Mouse (Mus musculus) thymus, adult 18-20 months (tissue): ENCODE results near the gene Apopt1.
A peak's percentile ranks its signal among the peaks of the same experiment; 100 is the strongest.

Experiments used
- DNase-seq, 2 experiments: peaks; one replicate each; pipeline ENCODE4 v3.0.0; 2022; ENCODE audit warnings: mixed read lengths in 2 of 2

Gene Apopt1

GRCm38 (mm10) chr12:111713004-111713651 lies at the start of gene Apopt1, which contains the start of gene Bag5:
Gene Apopt1, plus strand, starts transcription at chr12:111713261.
Gene Bag5, minus strand, starts transcription at chr12:111713257.
- DNase-seq: peak; percentile 88

- no peak for DNase-seq
Measured at GRCm38 (mm10) chr12:111664144-111664634, 48.9 kb upstream of the Apopt1 start.

GRCm38 (mm10) chr12:111665041-111665880 lies 47.8 kb upstream of the Apopt1 start:
- no peak for DNase-seq

- no peak for DNase-seq
Measured at GRCm38 (mm10) chr12:111666380-111666779, 46.7 kb upstream of the Apopt1 start.

DNA sequence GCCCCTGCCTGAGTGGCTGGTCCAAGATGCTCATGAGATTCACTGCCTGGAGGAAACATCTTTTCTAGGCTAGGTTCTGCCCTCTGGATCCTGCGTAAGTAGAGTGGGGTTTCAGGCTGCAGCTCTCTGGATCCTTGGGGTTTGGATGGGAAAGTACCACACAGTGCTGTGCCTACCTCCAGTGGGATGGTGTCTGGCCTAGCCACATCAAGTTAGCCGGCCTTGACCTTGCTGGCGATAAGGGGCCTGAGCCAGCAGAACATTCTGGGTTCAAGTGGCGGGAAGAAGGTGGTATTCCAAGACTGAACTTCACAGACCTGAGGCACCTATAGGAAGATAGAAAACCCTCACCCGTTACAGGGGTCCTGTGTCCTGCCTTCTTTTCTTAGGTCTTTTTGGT lies 45.6 kb upstream of the Apopt1 start:
- no peak for DNase-seq

DNA sequence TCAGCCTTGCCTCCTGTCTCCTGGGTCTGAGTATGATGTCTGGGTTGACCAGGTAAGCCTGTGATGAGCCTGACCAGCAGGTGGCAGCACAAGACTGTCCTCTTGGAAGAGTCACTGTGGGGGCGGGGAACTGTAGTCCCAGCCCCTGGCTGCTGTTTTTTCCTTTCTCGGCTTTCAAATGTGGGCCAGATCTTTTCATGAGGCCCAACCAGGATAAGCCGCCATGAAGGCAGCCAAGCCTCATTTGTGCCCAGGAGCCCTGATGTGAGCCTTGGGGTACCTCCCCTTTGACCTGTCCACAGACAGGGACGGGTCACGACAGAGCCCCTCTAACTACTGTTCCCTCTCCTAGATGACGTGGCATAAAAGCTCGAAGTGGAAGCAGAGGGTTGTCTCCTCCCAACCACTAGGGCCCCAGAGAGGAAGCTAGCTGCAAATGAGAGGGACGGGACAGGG lies 44.6 kb upstream of the Apopt1 start:
- DNase-seq: peak; percentile 80 to 87

DNA sequence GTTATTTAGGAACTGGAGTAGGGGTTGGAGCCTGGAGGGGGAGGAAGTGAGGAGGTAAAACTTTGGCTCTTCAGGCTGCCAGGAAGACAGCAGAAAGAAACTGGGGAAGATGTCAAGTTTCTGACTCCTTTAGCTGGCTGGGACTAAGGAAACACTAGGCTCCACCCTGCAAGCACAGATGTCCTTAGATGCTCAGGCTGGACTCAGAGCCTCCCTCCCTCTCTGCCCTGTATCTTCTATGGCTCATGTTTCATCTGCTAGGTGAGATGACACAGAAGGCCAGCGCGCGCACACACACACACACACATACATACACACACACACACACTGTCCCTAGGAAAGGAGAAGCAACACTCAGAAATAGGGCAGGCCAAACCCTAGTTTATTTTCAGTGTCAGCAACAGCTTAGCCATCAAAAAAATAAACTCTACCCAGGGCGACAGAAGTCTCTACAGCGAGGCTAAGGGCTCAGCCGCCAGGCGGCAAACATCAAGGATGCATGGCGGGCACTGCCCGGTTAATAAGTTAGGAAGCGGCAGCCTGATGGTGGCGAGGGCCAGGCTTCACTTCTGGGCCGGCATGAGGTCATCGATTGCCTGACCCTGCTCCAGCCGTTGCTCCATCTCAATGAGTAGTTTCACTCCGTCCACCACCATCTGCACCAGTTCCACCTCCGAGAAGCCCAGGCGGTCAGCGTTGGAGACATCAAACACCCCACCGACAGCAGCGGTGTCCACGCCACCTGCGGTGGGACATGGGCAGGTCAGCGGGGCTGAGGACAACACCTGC lies 43.9 kb upstream of the Apopt1 start:
- DNase-seq: no peak

DNA sequence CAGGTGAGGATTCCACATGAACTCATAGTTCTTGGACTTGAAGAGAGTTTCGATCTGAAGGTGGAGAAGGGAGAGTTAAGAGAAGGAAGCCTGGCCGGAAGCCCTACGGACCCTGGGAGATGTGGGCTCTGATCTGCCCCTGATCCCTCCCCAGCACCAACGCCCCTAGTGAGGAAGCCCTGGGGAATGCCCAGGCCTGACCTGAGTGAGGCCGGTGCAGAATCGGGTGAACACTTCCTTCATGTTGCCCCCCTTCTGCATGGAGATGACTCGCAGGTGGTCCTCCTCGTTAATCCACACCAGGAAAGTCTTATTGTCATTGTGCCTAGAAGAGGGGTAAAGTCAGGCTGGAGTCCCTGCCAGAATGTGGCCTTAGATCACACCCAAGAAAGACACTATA lies 43.1 kb upstream of the Apopt1 start:
- DNase-seq: no peak

DNA sequence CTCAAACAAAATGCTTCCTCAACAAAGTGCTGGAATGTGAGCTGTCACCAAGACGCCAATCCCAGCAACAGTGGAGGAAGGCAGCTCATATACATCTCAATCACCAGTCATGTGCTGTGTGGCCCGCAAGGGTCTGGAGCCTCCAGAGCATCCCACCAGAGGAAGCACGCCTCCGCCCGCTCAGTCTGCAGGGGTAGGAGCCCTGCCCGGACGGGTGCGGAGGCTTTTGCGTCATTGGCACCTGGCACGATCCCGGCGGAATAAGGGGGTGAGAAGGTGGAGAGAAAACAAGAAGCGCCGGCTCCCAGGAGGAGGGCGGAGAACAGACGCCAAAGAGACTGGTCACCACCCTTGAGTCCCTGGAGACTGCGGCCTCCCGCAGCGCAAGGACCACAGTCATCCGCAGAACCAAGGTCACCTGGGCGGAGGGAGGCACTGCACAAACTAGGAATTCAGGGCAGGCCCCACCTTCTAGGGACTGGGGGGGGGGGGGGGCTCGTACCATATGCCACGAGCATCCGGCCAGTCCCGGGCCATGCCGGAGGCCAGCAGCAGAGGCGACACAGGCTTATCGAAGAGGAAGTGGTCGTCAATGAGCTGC lies 42.6 kb upstream of the Apopt1 start:
- no peak for DNase-seq

DNA sequence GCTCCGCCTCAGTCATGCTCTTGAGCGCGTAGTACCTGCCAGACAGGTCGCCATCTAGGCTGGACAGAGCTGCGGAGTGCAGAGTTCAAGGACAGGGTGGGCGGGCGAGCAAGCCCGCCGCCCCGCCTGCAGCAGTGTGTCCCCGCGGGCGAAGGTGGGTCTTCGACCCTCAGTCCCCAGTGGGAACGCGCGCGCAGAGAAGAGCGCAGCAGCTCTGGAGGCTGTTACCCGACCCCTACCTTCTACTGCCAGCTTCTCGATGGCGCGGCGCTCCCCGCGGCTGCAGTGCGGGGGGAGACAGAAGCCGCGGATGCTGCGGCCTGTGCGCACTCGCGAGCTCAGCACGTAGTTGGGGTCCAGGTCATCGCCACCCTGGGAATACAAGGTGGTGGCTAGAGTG lies 42.1 kb upstream of the Apopt1 start:
- no peak for DNase-seq

DNA sequence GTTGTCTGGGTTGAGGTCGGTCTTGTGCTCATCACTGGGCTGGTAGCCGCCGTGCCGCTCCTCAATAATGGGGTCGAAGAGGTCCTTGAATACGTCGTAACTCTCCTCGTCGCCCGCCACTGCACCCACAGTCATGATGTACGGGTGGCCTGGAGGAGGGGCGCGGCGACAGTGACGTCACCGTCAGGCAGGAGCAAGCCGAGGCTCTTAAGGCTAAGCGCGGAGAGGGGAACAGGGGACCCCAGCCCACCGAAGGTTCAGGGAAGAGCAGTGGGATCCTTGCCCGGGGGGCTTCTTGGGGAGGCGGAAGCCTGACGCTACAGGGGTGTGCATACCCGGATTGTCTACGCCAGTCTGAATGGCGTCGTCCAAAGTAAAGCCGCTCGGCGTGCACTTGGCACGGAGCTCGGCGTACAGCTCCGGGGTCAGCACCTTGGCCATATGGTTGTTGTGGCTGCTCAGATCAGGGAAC lies 41.6 kb upstream of the Apopt1 start:
- peak in 1 of 2 experiments; percentile 30 for DNase-seq

DNA sequence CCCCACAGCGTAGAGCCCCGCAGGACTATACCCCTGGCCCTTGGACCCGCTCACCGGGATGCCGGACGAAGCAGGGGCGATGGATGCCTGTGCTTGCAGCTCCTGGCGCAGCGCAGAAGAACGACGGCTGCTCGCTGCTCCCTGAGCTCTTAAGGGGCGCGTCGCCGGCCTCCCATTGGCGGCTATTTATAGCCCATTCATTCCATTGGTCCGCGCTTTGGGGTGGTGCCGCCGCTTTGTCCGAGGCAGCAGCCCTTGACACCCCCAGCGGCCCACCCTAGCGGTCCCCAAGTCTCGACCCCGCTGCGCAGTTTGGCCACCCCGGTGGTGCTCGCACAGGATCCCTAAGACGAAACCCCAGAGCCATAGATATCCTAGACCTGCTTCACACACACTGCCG lies 40.9 kb upstream of the Apopt1 start, which contains the start of gene Ckb:
Ckb (minus strand) TSS at position 163 of the 400 bp plus-strand sequence.
- DNase-seq: peak in 1 of 2 experiments; percentile 21

GRCm38 (mm10) chr12:111672581-111672980 lies 40.5 kb upstream of the Apopt1 start:
- DNase-seq: no peak

DNA sequence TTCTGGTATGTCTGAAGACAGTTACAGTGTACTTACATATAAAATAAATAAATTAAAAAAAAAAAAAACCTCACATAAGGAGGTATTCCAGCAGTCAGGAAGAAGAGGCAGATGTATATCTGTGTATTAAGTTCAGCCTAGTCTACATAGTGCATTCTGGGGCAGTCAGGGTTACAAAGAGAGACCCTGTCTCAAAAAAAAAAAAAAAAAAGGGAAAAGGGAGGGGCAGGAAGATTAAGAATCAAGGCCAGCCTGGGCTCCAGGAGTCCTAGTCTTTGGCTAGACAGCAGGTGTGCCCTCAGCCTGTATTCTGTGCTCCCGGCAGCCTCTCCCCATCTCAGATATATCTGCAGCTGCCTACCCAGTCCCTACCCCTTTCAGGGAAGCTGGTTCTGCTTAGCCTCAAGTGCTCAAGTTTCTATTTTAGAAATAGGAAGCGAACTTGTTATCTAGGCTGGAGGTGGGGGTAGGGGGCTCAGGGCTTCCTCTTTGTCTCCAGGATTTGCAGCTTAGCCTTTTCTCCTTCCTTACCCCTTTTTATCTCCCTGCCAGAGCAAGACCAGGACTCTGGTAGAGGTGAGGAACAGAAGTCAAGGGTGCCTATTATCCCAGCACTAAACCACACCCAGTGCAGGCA lies 38.1 kb upstream of the Apopt1 start:
- DNase-seq: no peak

GRCm38 (mm10) chr12:111675797-111676580 lies 37.1 kb upstream of the Apopt1 start:
- DNase-seq: no peak

DNA sequence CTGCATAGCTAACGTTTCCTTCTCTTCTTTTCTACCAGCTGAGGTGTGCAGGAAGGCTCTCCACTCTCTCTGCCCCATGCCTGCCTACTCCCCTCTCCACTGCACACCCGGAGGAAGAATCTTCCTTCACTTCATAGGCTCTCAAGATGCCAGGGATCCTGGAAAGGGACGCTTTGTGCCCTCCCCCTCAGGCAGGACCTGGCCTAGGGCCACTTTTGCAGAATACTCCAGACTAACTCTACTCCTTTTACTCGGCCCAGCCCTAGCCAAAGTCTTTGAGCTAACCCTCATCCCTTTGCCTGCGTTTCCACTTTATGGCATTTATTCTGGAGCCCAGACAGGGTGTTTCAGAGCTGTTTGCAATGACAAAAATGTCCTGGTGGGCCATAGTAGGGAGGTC lies 35.6 kb upstream of the Apopt1 start:
- no peak for DNase-seq

DNA sequence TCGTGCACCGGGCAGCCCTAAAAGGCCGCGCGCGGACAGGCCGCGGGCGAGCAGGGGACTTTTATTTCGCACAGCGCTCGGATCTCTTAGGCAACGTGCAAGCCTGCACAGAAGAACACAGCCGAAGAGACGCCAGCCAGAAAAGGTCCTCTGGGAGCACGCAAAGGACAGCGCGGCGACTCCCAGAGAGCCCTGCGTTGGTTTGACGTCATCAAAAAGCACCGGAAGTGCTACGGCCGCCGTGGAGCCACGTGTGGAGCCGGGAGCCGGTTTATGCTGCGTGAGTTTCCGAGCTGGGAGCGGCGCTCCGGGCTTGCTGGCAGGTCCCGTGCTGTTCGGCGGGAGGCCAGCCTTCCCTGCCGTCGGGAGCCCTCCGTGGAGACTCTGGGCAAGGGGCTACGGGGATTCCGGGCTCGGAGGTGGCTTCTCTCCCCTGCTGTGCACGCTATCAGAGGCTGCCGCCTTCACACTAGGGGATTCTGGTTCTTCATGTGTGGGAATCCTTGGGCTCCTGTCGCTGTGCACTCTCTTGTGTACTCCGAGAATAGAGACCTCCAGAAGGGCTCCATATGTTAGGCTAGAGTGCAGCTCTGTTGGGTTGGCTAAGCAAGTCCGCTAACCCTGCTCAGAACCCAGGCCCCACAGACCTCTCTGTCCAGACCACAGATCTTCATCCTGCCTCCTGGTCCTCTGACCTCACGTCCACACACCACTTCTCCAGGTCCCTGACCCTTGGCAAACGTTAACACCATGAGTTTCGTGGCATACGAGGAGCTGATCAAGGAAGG lies 35.0 kb upstream of the Apopt1 start, which contains the start of gene Trmt61a:
Trmt61a (plus strand) TSS at position 224 of the 788 bp plus-strand sequence.
- peak; percentile 68 to 73 for DNase-seq

DNA sequence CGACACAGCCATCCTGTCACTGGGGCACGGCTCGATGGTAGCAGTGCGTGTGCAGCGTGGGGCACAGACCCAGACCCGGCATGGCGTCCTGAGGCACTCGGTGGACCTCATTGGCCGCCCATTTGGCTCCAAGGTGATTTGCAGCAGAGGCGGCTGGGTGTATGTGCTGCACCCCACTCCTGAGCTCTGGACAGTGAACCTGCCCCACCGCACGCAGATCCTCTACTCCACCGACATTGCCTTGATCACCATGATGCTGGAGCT lies 34.5 kb upstream of the Apopt1 start:
- DNase-seq: no peak

- no peak for DNase-seq
Measured at GRCm38 (mm10) chr12:111678997-111679396, 34.1 kb upstream of the Apopt1 start.

GRCm38 (mm10) chr12:111680661-111681060 lies 32.4 kb upstream of the Apopt1 start:
- DNase-seq: no peak
